Mouse (Mus musculus) midbrain, embryonic 10.5 days (tissue): ENCODE measurements around the gene Rybp. TPM values are rescaled to one million over a fixed set of nuclear protein-coding genes. Genes with fewer than 3 reads are reported as not detected.

ENCODE experiments used
- DNase-seq: peaks from one replicate; pipeline ENCODE4 v3.0.0-alpha.2; 2017; ENCODE audit warnings: low spot score
- H3K27ac ChIP-seq: fragments of 300-500 bp; sonication (generic); replicated peaks from 2 replicates; pipeline ENCODE4 v1.5.1; 2016; ENCODE audit warnings: mild to moderate bottlenecking
- H3K27me3 ChIP-seq: fragments of 300-500 bp; sonication (generic); 2 replicates; pipeline ENCODE4 v1.6.1; 2016; ENCODE audit warnings: low read depth, mild to moderate bottlenecking; ENCODE audit not compliant: poor library complexity, severe bottlenecking
- H3K36me3 ChIP-seq: fragments of 300-500 bp; sonication (generic); 2 replicates; pipeline ENCODE4 v1.6.1; 2016; ENCODE audit warnings: mild to moderate bottlenecking, moderate library complexity
- H3K4me1 ChIP-seq: fragments of 300-500 bp; sonication (generic); 2 replicates; pipeline ENCODE4 v1.6.1; 2016
- H3K4me3 ChIP-seq: fragments of 300-500 bp; sonication (generic); 2 replicates; pipeline ENCODE4 v1.5.1; 2016; ENCODE audit warnings: mild to moderate bottlenecking, moderate library complexity
- H3K9me3 ChIP-seq: fragments of 300-500 bp; sonication (generic); replicated peaks from 2 replicates; pipeline ENCODE4 v1.6.1; 2016; ENCODE audit warnings: mild to moderate bottlenecking
- WGBS: fragments of 180-500 bp; shearing (Covaris S2); methylation state at CpG from one replicate; pipeline ENCODE4 v1.1.7; 2016; 5-methylcytosine and 5-hydroxymethylcytosine counted together
- polyA plus RNA-seq: library from polyadenylated mRNA; unstranded; fragments of >200 nt; fragmentation: Nextera tagmentation; extraction: Ambion mirVana; gene quantifications from 2 replicates; pipeline ENCODE4 v1.2.1, GENCODE M21; 2016

The Rybp gene
- polyA plus RNA-seq, 1 experiment from 2014 or later, result 11.2 TPM

GRCm38 (mm10) chr6:100285985-100286572 is 1.2 kb downstream of the Rybp start:
- Histone ChIP-seq H3K27ac (peak overlapping the region; percentile 98), H3K36me3 (0 out of 2 replicates have a peak, but pooled peaks cover 2% of the 10 kb centered on the region), H3K9me3 (no peaks in the 10 kb centered on the region), H3K27me3 (peaks cover 33% of the 10 kb centered on the region), H3K4me1 (peaks cover 34% of the 10 kb centered on the region), H3K4me3 (peak overlapping the region; percentile 80)
- 1% methylated on average over 18 of the region's 18 CpGs for WGBS
- DNase-seq, result no peak

GRCm38 (mm10) chr6:100278841-100279240 is 8.4 kb downstream of the Rybp start:
- peaks cover 10% of the 10 kb centered on the region for H3K4me1 ChIP-seq
- 97% methylated on average over 1 of the region's 1 CpGs for WGBS

GRCm38 (mm10) chr6:100276344-100276743 is 10.9 kb downstream of the Rybp start:
- DNase-seq, result no peak
- Histone ChIP-seq H3K4me3 (no peak overlapping the region), H3K9me3 (no peaks in the 10 kb centered on the region), H3K4me1 (peaks cover 8% of the 10 kb centered on the region; the same call in 1 of the 2 replicates), H3K27me3 (no peaks in the 10 kb centered on the region), H3K36me3 (peaks cover 12% of the 10 kb centered on the region), H3K27ac (no peak overlapping the region)
- 95% methylated on average over 3 of the region's 3 CpGs for WGBS

More at GRCm38 (mm10) chr6:100278841-100279240, 8.4 kb downstream of the Rybp start:
- no peak overlapping the region for H3K4me3 ChIP-seq
- no peak overlapping the region for H3K27ac ChIP-seq
- H3K27me3 ChIP-seq, result no peaks in the 10 kb centered on the region
- no peak for DNase-seq
- H3K9me3 ChIP-seq, result no peaks in the 10 kb centered on the region
- peaks cover 7% of the 10 kb centered on the region for H3K36me3 ChIP-seq

- Histone ChIP-seq H3K36me3 (peaks cover 12% of the 10 kb centered on the region), H3K27ac (no peak overlapping the region), H3K4me1 (peaks cover 6% of the 10 kb centered on the region; the same call in 1 of the 2 replicates), H3K4me3 (no peak overlapping the region), H3K9me3 (no peaks in the 10 kb centered on the region), H3K27me3 (no peaks in the 10 kb centered on the region)
- no peak for DNase-seq
Observed at GRCm38 (mm10) chr6:100275643-100276042, 11.6 kb downstream of the Rybp start.

GRCm38 (mm10) chr6:100273556-100273955 is 13.7 kb downstream of the Rybp start:
- 0 out of 2 replicates have a peak, but pooled peaks cover 3% of the 10 kb centered on the region for H3K4me1 ChIP-seq
- H3K27ac ChIP-seq, result no peak overlapping the region
- DNase-seq, result no peak
- H3K4me3 ChIP-seq, result no peak overlapping the region
- no peaks in the 10 kb centered on the region for H3K9me3 ChIP-seq
- H3K27me3 ChIP-seq, result no peaks in the 10 kb centered on the region
- peaks cover 18% of the 10 kb centered on the region for H3K36me3 ChIP-seq
- 88% methylated on average over 1 of the region's 1 CpGs for WGBS

- 0 out of 2 replicates have a peak, but pooled peaks cover under 1% of the 10 kb centered on the region for H3K4me1 ChIP-seq
- no peaks in the 10 kb centered on the region for H3K9me3 ChIP-seq
- DNase-seq, result no peak
- H3K36me3 ChIP-seq, result peaks cover 28% of the 10 kb centered on the region
- 85% methylated on average over 3 of the region's 3 CpGs for WGBS
- no peaks in the 10 kb centered on the region for H3K27me3 ChIP-seq
- H3K27ac ChIP-seq, result no peak overlapping the region
- H3K4me3 ChIP-seq, result no peak overlapping the region
Observed at GRCm38 (mm10) chr6:100271992-100272391, 15.3 kb downstream of the Rybp start.

GRCm38 (mm10) chr6:100270765-100271164 is 16.5 kb downstream of the Rybp start:
- no peak for DNase-seq
- Histone ChIP-seq H3K4me1 (no peaks in the 10 kb centered on the region), H3K4me3 (no peak overlapping the region), H3K9me3 (no peaks in the 10 kb centered on the region), H3K27me3 (no peaks in the 10 kb centered on the region), H3K36me3 (peaks cover 29% of the 10 kb centered on the region), H3K27ac (no peak overlapping the region)
- 91% methylated on average over 2 of the region's 2 CpGs for WGBS

GRCm38 (mm10) chr6:100259607-100260006 is 27.7 kb downstream of the Rybp start:
- Histone ChIP-seq H3K27me3 (no peaks in the 10 kb centered on the region), H3K4me1 (0 out of 2 replicates have a peak, but pooled peaks cover 3% of the 10 kb centered on the region), H3K27ac (no peak overlapping the region), H3K36me3 (no peaks in the 10 kb centered on the region), H3K4me3 (no peak overlapping the region), H3K9me3 (no peaks in the 10 kb centered on the region)
- 100% methylated on average over 1 of the region's 1 CpGs for WGBS
- no peak for DNase-seq

- Histone ChIP-seq H3K27me3 (no peaks in the 10 kb centered on the region), H3K36me3 (no peaks in the 10 kb centered on the region), H3K4me3 (no peak overlapping the region), H3K4me1 (peaks cover 3% of the 10 kb centered on the region; the same call in 1 of the 2 replicates), H3K9me3 (no peaks in the 10 kb centered on the region), H3K27ac (no peak overlapping the region)
- no peak for DNase-seq
Observed at GRCm38 (mm10) chr6:100258278-100258677, 29.0 kb downstream of the Rybp start.

- DNase-seq, result no peak
- Histone ChIP-seq H3K4me3 (no peak overlapping the region), H3K27me3 (no peaks in the 10 kb centered on the region), H3K9me3 (no peaks in the 10 kb centered on the region), H3K27ac (no peak overlapping the region), H3K4me1 (peaks cover 3% of the 10 kb centered on the region; the same call in 1 of the 2 replicates), H3K36me3 (no peaks in the 10 kb centered on the region)
- 100% methylated on average over 1 of the region's 1 CpGs for WGBS
Observed at GRCm38 (mm10) chr6:100255411-100255810, 31.9 kb downstream of the Rybp start.

- H3K36me3 ChIP-seq, result no peaks in the 10 kb centered on the region
- DNase-seq, result no peak
- no peak overlapping the region for H3K27ac ChIP-seq
- H3K4me3 ChIP-seq, result no peak overlapping the region
- no peaks in the 10 kb centered on the region for H3K9me3 ChIP-seq
- H3K27me3 ChIP-seq, result no peaks in the 10 kb centered on the region
- WGBS, result 97% methylated on average over 1 of the region's 1 CpGs
- H3K4me1 ChIP-seq, result peaks cover 3% of the 10 kb centered on the region; the same call in 1 of the 2 replicates
Observed at GRCm38 (mm10) chr6:100254671-100255070, 32.6 kb downstream of the Rybp start.

GRCm38 (mm10) chr6:100244474-100244873 is 42.8 kb downstream of the Rybp start:
- Histone ChIP-seq H3K9me3 (no peaks in the 10 kb centered on the region), H3K4me1 (no peaks in the 10 kb centered on the region), H3K4me3 (no peak overlapping the region), H3K36me3 (peaks cover 4% of the 10 kb centered on the region; the same call in 1 of the 2 replicates), H3K27ac (no peak overlapping the region), H3K27me3 (no peaks in the 10 kb centered on the region)
- WGBS, result 82% methylated on average over 3 of the region's 3 CpGs
- no peak for DNase-seq

- Histone ChIP-seq H3K4me1 (peaks cover 18% of the 10 kb centered on the region), H3K4me3 (no peak overlapping the region), H3K27ac (no peak overlapping the region), H3K36me3 (peaks cover 10% of the 10 kb centered on the region), H3K27me3 (no peaks in the 10 kb centered on the region), H3K9me3 (no peaks in the 10 kb centered on the region)
- DNase-seq, result no peak
Observed at GRCm38 (mm10) chr6:100235036-100235435, 52.2 kb downstream of the Rybp start.
